Mouse (Mus musculus) left cerebral cortex, postnatal 25 days (tissue): ENCODE measurements at regions not wholly inside any gene's neighbourhood (a gene's known extent, or its start where the extent isn't known, plus 50 kb on each side); places are given as distances from the start of the nearest gene placed in this dataset.

ENCODE experiments used
- DNase-seq, 2 experiments: peaks; one replicate each; pipeline ENCODE4 v3.0.0; 2022; ENCODE audit warnings: low spot score in 2 of 2, mixed read lengths in 1 of 2
- intact Hi-C: fragments of 180-260 bp; cut with DNase I; formaldehyde crosslinking; loops from one replicate; pipeline ENCODE4 v1.15.1; 2025

GRCm38 (mm10) chr10:39257371-39258154, 94.0 kb upstream of the Ccn6 start:
- intact Hi-C loops = loop anchor here (10.0 kb wide), 1 partner anchor 87 kb away; no protein-coding TSS in a partner anchor
- DNase-seq = no peak

GRCm38 (mm10) chr10:39254561-39254960, 91.0 kb upstream of the Ccn6 start:
- intact Hi-C loops = loop anchor here (10.0 kb wide), 1 partner anchor 90 kb away; no protein-coding TSS in a partner anchor
- DNase-seq = no peak

GRCm38 (mm10) chr10:39250039-39250438, 86.4 kb upstream of the Ccn6 start:
- no peak for DNase-seq
- intact Hi-C loops = loop anchor here (10.0 kb wide), 1 partner anchor 95 kb away; no protein-coding TSS in a partner anchor

GRCm38 (mm10) chr10:39248486-39248885, 84.9 kb upstream of the Ccn6 start:
- DNase-seq = no peak
- intact Hi-C loops = no loop called here

- no peak for DNase-seq
- intact Hi-C loops = no loop called here
Measured at GRCm38 (mm10) chr10:39246984-39247383, 83.4 kb upstream of the Ccn6 start.

GRCm38 (mm10) chr10:39245141-39245540, 81.5 kb upstream of the Ccn6 start:
- intact Hi-C loops = no loop called here
- DNase-seq = no peak

GRCm38 (mm10) chr10:39244061-39244460, 80.5 kb upstream of the Ccn6 start:
- no peak for DNase-seq
- intact Hi-C loops = loop anchor here (5.0 kb wide), 1 partner anchor 123 kb away; the partner anchor contains the start of gene Fyn

GRCm38 (mm10) chr10:39242398-39242797, 78.8 kb upstream of the Ccn6 start:
- intact Hi-C loops = loop anchor here (5.0 kb wide), 1 partner anchor 125 kb away; the partner anchor contains the start of gene Fyn
- DNase-seq = peak in 1 of 2 experiments; percentile 64

GRCm38 (mm10) chr10:39241922-39242321, 78.3 kb upstream of the Ccn6 start:
- intact Hi-C loops = loop anchor here (5.0 kb wide), 1 partner anchor 125 kb away; the partner anchor contains the start of gene Fyn
- no peak for DNase-seq

GRCm38 (mm10) chr10:39241486-39241885, 77.9 kb upstream of the Ccn6 start:
- no peak for DNase-seq
- intact Hi-C loops = loop anchor here (5.0 kb wide), 1 partner anchor 126 kb away; the partner anchor contains the start of gene Fyn

GRCm38 (mm10) chr10:39240966-39241365, 77.4 kb upstream of the Ccn6 start:
- intact Hi-C loops = loop anchor here (1.0 to 5.0 kb wide), 3 partner anchors 70 to 279 kb away; partner anchors contain the start of gene Fyn
- DNase-seq = no peak

GRCm38 (mm10) chr10:39240178-39240791, 76.7 kb upstream of the Ccn6 start:
- no peak for DNase-seq
- intact Hi-C loops = loop anchor here (1.0 to 5.0 kb wide), 3 partner anchors 69 to 280 kb away; partner anchors contain the start of gene Fyn

GRCm38 (mm10) chr10:39239498-39240177, 76.0 kb upstream of the Ccn6 start:
- intact Hi-C loops = loop anchor here (1.0 to 5.0 kb wide), 3 partner anchors 68 to 281 kb away; partner anchors contain the start of gene Fyn
- peak; percentile 78 to 80 for DNase-seq

- intact Hi-C loops = no loop called here
- DNase-seq = no peak
Measured at GRCm38 (mm10) chr10:39238596-39238995, 75.0 kb upstream of the Ccn6 start.

- DNase-seq = no peak
- intact Hi-C loops = no loop called here
Measured at GRCm38 (mm10) chr10:39237549-39237948, 74.0 kb upstream of the Ccn6 start.

- intact Hi-C loops = no loop called here
Measured at GRCm38 (mm10) chr10:39233926-39234450, 70.4 kb upstream of the Ccn6 start.

GRCm38 (mm10) chr10:39233191-39233590, 69.6 kb upstream of the Ccn6 start:
- DNase-seq = no peak
- intact Hi-C loops = no loop called here

More at GRCm38 (mm10) chr10:39233926-39234450, 70.4 kb upstream of the Ccn6 start:
- no peak for DNase-seq

- intact Hi-C loops = no loop called here
- DNase-seq = no peak
Measured at GRCm38 (mm10) chr10:39230634-39231410, 67.2 kb upstream of the Ccn6 start.

- no peak for DNase-seq
- intact Hi-C loops = loop anchor here (5.0 kb wide), 1 partner anchor 57 kb away; no protein-coding TSS in a partner anchor
Measured at GRCm38 (mm10) chr10:39229233-39229632, 65.6 kb upstream of the Ccn6 start.
